Mouse (Mus musculus) thymus, postnatal 25 days (tissue): ENCODE data around the gene Cntf.
A peak's percentile ranks its signal among the peaks of the same experiment; 100 is the strongest.
"Not testable (repeated sequence)": the region's sequence is repeated elsewhere in the genome, so short reads cannot be mapped to it uniquely, and the experiment has no call there.

Experiments
- DNase-seq: peaks from one replicate; pipeline ENCODE4 v3.0.0; 2022

Cntf gene

GRCm38 (mm10) chr19:12762212-12763130 is 3.0 kb downstream of the Cntf start:
- peak; percentile 28 for DNase-seq

- no peak for DNase-seq
Measured at GRCm38 (mm10) chr19:12759656-12760055, 5.8 kb downstream of the Cntf start.

DNA sequence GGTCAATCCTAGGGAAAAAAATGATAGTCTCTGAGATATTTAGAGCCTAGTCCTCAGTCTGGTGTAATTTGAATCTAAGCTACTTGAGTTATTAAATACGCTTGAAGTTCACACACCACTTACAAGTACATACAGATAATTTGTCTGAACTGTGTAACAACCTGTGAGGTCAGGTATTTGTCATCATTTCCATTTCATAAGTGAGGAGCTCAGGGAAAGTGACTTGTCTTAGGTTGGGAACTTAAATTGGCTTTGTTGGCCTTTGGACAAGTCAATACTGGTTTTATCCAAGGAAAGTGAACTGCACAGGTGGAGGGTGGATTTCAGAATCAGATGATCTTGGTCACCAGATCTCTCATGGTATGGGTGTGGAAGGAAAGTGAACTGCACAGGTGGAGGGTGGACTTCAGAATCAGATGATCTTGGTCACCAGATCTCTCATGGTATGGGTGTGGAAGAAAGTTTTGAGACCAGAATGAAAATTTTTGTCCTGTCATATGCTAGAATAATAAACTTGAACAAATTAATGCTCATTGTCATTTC is 6.4 kb downstream of the Cntf start:
- no peak for DNase-seq

GRCm38 (mm10) chr19:12756286-12756685 is 9.1 kb downstream of the Cntf start:
- DNase-seq, result no peak

DNA sequence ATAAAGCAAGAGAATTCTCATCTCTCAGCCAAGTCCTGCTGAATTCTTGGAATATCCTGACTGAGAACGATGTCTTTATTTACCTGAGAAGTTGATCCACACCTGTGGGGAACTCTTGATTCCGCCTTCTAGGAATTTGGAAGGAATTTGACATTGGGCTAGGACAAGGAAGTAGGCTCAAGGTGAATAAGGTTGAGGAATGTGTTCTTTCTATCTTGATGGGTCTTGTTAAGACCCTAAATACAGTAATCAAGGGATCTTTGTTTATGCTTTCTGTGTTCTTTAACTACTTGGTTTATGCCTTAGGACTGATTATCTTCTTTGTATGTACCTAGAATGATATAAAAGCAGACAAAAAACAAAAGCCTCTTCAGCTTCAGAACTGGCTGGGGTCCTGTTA is 33.5 kb downstream of the Cntf start:
- DNase-seq, result no peak

DNA sequence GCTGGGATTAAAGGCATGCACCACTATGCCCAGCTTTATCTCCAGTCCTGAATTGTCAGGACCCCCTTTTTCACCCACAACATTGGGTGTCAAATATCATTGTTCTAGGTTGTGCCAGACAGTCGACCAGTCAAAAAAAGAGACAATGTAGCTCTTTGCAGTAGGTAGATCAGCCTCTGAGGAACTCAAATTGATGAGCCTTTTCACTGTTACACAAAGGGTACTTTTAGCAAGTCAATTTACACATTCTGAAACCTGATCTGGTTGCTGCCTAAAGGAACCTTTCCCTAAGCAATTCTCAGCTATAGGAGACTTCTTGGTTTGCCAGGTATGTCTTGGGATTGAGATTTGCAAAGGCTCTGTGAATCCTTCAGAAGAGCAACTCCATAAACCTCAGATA is 34.4 kb downstream of the Cntf start:
- DNase-seq, result no peak

DNA sequence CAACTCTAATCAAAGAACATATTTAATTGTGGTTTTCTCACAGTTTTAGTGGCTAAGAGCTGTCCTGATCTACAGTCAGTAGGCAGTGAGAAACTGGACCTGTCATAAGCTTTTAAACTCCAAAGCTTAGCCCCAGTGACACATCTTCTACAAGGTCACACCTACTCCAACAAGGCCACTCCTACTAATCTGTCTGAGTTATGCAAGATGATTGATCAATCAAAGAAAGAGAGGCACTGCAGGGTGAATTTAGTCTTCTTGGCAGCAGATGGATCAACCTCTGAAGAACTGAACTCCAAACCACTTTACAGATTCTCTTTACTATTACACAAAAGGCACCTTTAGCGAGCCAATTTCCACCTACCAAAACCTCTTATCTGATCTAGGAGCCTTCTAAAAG is 39.6 kb downstream of the Cntf start:
- DNase-seq, result no peak

DNA sequence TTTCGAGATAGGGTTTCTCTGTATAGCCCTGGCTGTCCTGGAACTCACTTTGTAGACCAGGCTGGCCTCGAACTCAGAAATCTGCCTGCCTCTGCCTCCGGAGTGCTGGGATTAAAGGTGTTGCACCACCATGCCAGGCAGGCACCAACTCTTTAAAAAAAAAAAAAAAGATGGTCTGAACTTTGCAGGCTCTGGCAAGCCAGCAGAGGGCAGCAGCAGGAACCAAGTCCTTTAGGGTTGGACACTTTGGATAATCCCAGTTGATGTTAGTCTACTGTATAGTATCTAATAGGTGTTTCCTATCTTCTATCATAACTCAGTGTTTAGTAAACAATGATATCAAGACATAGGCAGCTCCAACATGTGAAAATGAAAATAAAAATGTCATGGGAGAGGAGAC is 43.1 kb downstream of the Cntf start:
- peak; percentile 25 for DNase-seq

- not testable (repeated sequence) for DNase-seq
Measured at GRCm38 (mm10) chr19:12721596-12721995, 43.8 kb downstream of the Cntf start.

- DNase-seq, result not testable (repeated sequence)
Measured at GRCm38 (mm10) chr19:12720919-12721318, 44.5 kb downstream of the Cntf start.

DNA sequence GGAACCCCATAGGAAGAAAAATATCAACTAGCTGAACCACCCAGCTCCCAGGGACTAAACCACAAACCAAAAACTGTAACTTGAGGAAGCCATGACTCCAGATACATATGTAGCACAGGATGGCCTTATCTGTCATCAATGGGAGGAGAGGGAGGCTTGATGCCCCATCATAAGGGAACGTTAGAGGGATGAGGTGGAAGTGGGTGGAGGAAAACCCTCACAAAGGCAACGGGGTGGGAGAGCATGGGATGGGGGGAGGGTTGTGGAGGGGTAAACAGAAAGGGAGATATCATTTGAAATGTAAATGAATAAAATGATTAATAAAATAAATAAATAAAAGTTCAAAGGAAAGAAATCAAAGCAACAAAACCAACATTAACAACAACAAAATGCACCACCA is 45.0 kb downstream of the Cntf start:
- DNase-seq, result no peak

GRCm38 (mm10) chr19:12719189-12719588 is 46.2 kb downstream of the Cntf start:
- DNase-seq, result no peak
